Mouse (Mus musculus) thymus, postnatal 25 days (tissue): ENCODE data around the gene Cfl1.
"Not testable (repeated sequence)": the region's sequence is repeated elsewhere in the genome, so short reads cannot be mapped to it uniquely, and the experiment has no call there.

Experiments
- DNase-seq: peaks from one replicate; pipeline ENCODE4 v3.0.0; 2022

The Cfl1 gene

DNA sequence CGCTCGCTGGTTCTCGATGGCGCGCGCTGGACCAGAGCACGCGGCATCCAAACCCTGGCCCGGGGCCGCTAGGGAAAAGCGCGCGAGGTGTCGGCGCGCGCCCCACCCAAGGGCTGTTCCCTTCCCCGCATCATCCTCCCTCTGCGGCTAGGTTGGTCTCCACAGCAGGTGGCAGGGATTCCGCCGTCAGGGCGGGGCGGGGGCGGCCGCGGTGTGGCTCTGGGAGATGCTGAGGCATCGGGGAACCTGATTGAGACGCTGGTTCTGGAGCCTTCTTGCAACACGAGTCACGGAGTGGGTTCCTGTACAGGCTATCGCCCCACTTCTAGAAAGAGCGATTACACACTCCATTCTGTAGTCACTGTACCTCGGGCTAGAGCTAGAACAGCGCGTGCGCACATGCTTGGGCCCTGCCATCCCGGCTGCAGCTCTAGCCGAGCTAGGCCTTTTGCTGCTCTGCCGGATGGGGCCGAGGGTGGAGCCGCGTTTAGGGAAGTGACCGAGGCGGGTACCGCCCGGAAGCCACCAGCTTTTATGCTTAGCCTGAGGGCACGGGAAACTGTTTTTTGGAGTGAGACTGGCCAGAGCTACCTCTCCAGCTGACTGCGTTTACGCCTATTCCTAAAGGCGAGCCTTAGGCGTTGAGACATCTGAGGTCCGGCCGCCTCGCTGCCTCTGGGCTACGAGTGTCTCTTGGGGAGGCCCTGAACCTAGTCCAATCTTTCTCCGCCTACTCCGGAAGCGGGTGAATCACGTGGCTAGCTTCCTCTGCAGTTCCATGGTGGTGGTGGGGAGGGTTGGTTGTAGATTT, 848 bp downstream of the Cfl1 start:
- peak; percentile 88 for DNase-seq

DNA sequence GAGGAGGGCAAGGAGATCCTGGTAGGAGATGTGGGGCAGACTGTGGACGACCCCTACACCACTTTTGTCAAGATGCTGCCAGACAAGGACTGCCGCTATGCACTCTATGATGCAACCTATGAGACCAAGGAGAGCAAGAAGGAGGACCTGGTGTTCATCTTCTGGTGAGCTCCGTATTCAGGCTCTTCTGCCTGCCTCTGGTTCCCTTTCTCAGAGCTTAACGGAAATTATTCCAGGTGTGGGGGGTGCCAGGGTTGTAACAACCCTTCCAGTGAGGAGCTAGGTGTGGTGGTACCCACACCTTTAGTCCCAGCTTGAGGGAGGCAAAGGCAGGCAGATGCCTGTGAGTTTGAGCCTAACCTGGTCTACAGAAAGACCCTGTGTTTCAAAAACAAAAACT, 2.4 kb downstream of the Cfl1 start:
- no peak for DNase-seq

DNA sequence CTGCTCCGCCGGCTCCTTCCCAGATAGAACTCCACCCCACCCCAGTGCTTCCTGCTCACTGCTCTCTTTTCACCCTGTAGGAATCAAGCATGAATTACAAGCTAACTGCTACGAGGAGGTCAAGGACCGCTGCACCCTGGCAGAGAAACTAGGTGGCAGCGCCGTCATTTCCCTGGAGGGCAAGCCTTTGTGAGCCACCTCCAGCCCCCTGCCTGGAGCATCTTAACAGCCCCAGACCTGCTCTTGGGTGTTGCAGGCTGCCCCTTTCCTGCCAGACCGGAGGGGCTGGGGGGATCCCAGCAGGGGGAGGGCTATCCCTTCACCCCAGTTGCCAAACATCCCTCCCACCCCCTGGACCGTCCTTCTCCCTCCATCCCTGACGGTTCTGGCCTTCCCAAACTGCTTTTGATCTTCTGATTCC, 3.1 kb downstream of the Cfl1 start:
- DNase-seq, result not testable (repeated sequence)

DNA sequence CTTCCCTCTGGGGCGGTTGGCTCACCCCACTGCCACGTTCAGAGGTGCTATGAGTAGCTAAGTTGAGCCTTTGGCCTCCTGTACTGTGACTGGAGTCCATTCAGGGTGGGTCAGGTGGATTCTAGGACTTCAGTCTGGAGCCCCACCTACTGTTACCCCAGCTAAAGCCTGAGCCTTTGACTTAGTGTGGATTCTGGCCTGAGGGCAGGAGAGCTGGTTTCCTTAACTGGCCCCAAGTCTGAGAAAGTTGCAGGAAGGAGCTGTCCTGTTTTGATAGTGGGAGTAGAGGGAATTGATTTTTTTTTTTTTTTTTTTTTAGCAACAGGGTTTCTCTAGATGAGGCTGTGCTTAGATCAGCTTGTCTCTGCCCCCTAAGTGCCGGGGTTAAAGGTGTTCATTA, 4.1 kb downstream of the Cfl1 start:
- DNase-seq, result no peak

DNA sequence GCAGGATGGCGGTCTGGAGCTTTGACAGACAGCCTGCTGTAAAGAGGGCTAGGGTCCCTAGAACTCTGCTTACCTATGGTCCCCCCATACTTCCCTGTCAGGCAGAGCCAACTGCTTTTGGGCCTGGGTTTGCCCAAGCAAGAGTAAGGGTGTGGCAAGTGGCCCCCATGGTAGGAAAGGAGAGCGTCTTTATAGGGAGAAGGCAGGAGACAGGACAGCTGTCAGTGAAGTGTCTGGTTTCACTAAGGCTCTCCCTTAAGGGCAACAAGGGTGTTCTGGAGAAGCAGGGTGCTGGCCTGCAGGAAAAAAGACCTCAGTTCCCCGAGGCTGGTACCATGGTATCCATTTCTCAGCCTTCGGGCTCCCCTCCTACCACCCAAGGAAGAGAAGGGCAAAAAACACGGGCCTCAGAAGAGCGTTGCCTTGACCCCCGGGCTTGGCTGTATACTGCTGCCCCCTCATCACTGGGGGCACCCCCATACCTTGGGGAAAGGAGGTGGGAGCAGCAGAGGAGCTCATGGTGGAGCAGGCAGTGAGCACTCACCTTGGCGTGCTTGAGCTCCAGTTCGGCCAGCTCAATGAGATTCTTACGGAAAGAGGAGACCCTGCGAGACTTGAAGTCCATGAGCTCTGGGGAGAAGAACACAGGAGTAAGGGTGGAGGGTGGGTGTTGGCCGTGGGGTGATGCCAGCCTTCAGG, 5.2 kb downstream of the Cfl1 start:
- DNase-seq, result no peak

DNA sequence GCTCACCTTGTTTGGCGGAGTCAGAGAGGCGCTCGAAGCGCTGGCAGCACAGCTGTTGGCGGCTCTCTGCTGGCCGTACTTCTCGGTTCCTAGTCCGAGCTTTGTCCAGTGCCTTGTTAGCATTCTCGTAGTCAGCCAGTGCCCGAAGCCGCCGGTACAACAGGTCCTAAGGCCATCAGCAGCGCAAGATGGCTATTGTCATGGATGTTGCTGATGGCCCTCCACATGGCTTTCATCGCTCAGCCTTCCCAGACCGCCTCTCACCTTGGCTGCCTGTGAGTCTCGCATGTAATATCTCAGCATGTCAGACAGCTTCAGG, 5.8 kb downstream of the Cfl1 start:
- DNase-seq, result no peak

DNA sequence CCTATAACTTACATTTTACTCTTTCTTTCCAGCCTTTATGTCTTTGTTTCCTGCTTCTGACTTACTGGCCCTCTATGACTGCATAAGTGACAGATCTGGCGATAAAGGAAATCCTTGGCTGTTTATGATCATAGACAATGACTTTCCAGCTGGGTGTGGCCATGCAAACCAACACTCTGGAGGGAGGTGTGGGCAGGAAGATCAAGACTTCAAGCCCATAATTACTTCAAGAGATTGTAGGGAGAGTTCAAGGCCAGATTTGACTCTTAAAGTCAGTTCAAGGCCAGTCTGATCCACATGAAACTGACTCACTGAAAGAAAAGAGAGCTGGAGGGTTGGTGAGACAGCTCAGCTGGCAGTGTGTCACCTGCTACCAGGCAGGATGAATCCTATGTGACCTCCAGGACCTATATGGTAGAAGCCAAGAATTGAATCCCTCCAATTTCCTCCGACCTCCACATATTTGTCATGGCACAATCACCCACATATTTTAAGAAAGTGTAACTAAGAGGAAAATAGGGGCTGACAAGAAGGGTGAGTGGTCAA, 10.1 kb downstream of the Cfl1 start:
- no peak for DNase-seq

DNA sequence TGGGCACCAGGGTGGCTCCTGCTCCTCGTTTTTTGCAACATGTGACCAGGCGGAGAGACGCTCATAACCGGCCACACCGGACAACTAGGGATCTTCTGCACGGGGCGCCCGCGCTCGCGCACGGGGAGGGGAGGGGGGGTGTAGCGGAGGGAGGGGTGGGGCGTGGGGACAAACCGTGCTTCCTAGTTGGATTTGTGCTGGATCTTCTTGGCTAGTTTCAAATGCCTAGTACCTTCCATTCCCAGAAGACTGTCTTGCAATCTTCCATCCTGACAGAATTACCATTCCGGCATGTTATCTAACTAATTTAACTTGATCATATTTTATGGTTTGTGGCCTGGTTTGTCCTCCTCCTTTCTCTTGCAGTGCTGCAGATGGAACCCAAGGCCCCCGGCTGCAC, 13.4 kb downstream of the Cfl1 start, which contains the start of gene 1700020D05Rik:
TSS of gene 1700020D05Rik (minus strand) at position 101 of the 400 bp plus-strand sequence.
- DNase-seq, result no peak

DNA sequence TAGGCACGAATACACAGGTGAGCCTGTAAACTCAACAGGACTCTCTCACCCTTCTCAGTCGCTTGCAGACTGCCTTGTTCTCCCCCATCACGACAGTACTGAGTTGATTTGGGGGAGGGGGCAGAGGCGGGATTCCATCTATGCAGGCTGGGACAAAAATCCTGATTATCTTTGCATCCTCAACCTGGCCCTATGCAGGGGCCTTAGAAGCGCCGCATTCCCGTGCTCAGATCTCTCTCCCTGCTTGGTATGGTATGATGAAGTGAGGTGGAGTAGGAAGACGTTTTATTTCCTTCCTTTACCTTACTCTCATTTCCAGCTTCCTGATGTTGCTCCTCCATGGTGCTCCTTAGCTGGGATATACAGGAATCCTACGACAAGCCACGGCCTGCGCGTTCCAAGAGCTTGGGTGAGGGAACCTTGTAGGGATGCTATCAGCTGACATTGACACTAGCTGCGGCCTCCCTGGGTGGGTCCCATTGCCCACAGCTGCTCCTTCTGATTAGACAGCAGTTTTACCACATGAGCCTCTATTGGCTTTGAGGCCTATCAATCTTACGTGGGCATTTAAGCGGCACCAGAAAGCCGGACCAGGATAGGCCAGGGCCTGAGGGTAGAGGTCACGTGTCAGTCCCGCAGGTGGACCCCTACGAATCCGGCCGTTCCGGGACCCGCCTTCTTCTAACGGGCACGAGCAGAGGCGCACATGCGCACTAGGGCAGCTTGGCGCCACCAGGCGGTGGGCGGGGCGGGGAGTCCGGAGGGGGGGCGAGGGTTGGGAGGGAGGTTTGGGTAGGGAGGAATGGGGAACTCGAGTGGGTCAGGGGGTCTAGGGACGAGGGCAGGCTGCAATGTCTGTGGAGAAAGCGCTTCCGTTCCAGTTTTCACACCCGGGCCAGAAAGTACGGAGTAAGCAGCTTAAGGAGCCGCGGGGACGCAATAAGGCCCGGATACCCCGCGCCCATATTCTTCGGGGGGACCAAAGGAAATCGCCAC, 20.1 kb downstream of the Cfl1 start, which contains the start of gene Snx32:
TSS of gene Snx32 (minus strand) at position 508 of the 996 bp plus-strand sequence.
- peak; percentile 96 for DNase-seq

DNA sequence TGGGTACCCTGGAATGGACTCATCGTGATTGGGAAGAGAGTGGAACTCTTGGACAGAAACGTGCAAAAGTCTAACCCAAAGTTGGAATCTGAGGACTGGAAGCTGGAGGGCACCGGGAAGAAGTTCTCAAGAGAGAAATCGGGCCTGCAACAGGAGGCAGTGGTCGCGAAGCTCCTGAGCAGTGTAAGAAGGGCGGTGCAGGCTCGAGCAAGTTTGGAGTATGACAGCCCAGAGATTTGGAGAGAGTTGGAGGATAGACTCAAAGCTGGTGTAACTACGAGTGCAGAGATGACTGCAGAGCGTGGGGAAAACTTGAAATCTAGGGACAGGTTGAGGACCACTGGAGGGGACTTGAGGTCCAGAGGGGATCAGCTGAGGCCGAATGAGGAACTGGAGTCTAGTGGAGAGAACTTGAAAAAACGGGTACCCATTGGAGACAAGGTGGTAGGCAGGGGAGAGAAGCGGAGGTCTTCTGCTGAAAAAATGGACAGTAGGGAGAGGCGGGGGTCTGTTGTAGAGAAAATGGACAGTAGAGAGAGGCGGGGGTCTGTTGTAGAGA, 20.9 kb downstream of the Cfl1 start:
- no peak for DNase-seq

DNA sequence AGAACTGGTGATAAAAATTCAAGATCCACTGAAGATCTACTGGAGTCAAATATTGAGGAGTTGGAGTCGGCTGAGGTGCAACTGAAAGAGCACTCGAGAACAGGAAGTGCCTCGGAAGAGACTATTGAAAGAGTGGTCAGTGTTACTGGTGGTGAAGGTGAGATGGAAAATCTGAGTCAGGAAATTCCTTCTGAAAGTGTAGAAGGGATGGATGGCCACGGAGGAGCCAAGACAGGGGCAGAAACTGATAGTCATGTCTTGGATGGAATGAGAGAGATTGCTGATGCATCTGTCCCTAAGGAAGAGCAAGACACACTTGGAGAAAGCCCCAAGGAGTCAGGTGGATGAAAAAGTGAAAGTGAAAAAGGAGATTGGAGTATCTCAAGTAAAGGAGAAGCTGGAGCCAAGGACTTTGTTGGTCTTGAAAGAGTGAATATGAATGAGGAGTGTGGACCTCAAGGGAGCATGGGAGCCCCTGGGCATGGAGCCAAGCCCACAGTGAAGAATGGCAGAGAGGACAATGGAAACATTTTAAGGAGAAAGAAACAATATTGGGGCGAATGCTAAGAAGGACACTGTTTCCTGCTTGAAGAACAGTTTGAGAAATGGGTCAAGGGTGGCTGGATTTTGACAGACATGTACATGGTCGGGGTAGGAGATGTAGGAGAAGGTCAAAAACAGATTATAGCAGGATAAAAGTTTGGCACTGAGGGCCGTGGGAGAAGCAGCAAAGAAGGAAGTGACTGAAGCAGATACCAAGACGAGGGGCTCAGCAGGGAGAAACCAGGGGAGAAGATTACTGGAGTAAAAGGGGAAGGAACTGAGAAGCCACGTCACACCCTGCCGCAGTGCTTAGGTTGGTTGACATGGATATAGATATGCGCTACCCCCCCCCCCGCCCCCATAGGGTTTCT, 22.1 kb downstream of the Cfl1 start:
- no peak for DNase-seq

DNA sequence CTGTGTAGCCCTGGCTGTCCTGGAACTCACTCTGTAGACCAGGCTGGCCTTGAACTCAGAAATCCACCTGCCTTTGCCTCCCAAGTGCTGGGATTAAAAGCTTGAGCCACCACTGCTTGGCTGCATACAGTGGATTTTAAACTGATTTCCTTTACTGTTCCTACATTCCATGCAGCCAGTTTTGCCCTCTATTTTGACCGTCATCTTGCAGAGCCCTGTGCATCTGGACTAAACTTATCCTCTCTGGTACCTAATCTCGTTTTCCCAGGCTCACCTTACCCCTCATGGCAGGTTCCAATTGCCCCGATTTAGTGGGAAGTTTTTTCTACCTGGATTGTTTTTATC, 22.7 kb downstream of the Cfl1 start:
- DNase-seq, result no peak

DNA sequence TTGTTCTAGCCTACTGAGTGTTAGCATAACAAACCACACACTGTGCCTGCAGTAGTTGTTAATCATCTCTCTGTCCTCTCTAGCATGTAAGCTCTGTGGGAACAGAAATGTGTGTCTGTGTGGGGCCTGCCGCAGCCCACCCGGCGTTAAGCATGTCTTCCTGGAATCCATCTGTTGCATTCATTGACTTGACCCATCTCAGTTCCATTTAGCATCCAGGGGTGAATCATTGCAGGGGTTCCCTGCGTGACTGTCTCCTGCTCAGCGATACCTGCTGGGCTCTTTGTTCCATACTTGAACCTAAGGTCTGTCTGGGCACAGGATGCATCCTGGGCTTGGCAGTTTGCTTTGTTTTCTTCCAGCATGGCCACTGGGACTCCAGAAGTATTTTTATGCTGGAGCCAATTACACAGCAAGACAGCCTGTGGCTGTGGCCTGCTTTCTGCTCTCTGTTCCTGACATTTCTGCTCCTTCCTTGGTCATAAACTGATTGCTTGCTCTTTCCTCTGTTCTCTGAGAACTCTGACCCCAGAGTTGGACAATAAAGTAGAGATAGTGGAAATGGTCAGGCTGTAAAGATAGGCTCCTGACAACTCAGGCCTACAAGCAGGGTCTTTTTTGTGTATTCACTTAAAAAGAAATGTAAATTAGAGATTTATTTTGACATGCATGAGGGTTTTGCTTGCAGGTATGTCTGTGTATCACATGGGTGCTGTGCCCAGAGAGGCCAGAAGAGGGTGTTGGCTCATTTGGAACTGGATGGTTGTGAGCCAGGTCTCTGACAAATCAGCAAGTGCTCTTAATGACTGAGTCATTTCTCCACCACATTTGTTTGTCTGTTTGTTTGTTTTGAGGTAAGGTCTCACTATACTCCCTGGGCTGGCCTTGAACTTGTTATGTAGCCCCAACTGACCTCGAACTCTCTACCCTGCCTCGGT, 25.9 kb downstream of the Cfl1 start:
- no peak for DNase-seq

DNA sequence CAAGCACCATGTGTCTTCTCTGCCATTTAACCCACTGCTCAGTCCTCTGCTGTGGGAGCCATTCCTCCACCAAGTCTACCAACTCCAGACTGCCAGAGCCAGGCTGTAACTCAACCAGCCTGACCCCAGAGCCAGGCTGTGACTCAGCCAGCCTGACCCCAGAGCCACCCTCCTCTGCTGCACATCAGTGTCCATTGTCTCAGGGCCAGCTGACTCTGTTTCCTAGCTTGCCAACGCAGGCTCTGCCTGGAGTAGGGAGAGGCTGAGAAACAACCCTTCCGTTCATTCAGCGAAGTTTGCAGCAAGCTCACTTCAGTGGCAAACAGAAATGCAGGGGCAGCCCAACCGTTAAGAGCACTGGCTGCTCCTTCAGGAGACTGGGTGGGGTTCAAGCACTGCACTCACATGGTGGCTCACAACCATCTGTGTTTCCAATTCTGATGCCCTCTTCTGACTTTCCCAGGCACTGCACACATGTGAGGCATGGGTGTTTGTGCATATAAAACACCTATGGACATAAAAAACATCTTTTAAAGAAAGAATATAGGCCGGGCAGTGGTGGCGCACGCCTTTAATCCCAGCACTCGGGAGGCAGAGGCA, 26.8 kb downstream of the Cfl1 start:
- DNase-seq, result no peak

DNA sequence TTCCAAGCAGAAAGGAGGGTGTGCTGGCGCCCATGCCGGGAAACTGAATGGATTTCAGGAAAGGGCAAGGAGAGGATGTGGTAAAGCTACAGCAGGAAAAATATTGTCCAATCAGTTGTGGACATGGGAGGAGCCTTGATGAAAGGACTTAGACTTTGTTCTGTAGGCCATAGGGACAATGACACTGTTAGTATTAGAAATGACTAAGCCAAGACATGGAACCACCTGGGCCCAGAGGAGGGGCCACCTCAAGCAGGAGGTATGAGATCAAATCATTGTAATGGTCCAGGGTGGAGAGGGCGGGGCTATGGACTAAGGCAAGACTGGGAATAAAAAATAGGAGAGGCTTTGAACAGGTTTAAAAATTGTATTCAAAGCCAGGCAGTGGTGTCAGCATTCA, 28.5 kb downstream of the Cfl1 start:
- DNase-seq, result no peak

DNA sequence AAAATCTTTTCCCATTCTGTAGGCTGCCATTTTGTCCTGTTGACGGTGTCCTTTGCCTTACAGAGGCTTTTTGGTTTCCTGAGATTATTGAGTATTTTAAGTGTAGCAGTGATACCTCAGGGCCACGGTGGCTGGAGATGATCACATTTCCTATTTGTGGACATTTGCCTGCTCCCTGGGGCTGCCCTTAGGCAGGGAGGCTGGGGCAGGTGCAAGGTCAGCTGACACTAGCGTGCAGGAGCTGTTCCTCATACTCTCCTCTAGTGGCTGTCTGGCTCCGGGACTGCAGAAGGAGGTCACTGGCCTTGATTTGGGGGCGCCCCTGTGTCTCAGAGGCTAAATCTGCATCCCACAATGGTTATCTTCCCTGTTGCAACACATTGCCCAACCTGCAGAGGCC, 34.9 kb downstream of the Cfl1 start:
- no peak for DNase-seq

DNA sequence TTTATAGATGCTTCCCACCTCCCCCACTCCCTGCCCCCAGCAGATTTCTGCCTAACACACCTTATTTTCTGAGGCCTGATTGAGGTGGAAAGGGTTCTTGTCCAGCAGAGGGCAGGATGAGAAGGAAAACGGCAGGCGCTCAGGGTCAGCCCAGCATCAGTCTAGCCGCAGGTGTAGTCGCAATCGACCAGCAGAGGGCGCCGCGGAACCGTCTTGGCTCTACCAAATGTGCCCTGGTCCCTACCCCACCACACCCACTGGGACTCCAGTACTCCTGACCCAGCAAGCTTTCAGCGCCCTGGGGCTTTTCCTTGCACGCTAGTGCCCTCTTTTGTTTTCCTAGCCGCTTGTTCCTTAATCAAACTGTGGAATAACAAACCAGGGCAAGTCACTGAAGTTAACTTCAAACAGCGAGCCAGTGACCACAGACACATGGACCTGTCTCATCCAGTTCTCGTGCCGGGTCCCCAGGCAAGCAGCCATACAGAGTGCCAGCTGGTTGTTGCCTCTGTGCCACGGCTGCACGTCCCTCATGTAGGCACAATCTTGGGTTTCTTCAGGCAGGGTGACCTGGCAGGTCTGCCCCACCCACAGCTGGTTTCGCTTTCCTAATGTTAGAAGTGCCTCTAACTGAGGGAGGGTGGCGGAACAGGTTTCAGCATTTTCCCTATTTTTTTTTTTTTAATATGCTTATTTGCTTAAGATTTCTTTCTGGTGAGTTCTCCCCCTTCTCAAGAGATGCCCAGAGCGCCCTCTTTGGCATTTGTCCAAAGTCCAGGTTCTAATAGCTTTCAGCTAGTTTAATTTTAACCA, 39.3 kb downstream of the Cfl1 start:
- peak; percentile 94 for DNase-seq

DNA sequence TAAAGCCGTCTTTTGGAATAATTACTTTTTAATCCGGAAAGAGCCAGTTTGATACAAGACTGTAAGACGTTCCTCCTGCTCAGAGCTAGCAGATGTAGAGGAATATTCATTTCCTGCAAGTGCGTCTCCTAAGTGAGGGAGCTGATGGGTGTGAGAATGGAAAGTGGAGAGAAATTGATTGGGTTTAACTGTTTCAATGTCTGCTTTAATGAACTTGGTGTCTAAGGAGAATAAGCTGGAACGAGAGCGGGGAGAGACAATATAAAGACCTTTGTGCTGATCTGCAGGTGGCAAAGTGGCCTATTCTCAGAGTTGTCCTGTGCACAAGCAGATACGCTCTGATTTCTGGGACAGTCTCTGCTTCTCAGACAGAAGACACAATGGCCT, 39.9 kb downstream of the Cfl1 start:
- DNase-seq, result no peak

DNA sequence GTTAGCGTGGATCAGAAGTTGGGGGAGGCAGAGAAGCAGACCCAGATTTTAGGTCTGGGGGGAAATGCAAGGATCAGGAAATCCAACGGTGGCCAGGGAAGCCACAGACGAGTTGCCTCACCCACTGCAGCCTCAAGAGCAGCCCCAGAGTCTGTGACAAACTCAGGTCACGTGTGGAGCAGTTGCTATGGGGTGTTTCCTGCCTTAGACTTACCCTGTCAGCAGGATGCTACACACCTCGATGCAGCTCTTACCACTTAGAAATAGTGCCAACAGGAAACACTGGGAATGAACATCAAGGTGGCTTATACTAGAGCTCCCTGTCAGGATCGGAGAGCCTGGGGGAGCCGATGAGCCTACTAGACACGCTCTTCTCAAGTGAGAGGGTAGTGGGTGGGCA, 42.3 kb downstream of the Cfl1 start:
- DNase-seq, result peak; percentile 12
